16 mouse cellular contexts compared by ENCODE assay signal in the genomic region with DNA sequence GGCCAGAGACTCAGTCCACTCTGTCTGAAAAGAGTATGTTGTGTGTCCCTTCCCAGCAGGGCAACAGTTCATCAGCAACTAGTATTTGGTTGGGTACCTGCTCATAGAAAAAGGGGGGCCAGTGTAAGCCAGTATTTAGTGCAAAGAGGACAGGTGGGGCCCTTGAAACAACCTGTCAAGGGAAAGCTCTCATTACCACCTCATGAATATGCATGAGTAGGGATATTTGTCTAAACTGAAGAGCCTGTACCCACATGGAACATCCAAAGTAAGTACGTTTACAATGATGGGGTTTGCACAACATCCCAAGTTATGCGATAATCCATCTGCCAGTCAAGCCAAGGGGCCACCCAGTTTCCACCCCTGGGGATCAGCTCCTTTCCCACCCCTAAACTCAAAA. TPM values are rescaled to one million over a fixed set of nuclear protein-coding genes. Genes with fewer than 3 reads are reported as not detected.
"Had no signal": no experiment of that assay in that cellular context is flagged by ENCODE, and none has a peak within 500 bp of the region (broad histone marks: within the 10 kb centered on the region; RNA-seq: fewer than 3 reads in every experiment).

No protein-coding gene starts in this region.

- DNase-seq: left cerebral cortex, postnatal 4 days; liver; liver, embryonic 13.5 days; liver, postnatal 0 days; lung, adult 18-20 months; lung, adult 2 months; lung, embryonic 14.5 days; lung, postnatal 10 days; lung, postnatal 14 days; lung, postnatal 36 days; lung, postnatal 4 days; midbrain, embryonic 14.5 days had no signal

RNA-seq across cellular contexts. Expression of gene Tspan11, which starts 47.9 kb away (rescaled TPM):
- total RNA-seq: megakaryocyte progenitor cell, adult 5-6 weeks; megakaryocyte, adult 5-6 weeks; megakaryocyte-erythroid progenitor cell, adult 5-6 weeks; monocyte, adult 5-6 weeks had no signal
